Mouse (Mus musculus) thymus, postnatal 4 days (tissue): ENCODE measurements around the gene Ttl.
A peak's percentile ranks its signal among the peaks of the same experiment; 100 is the strongest.

Experiments used
- DNase-seq: peaks from one replicate; pipeline ENCODE4 v3.0.0; 2021

The Ttl gene

GRCm38 (mm10) chr2:129087520-129087919 lies 21.8 kb downstream of the Ttl start:
- no peak for DNase-seq

GRCm38 (mm10) chr2:129090370-129090769 lies 24.6 kb downstream of the Ttl start:
- DNase-seq: no peak

- no peak for DNase-seq
Observed at GRCm38 (mm10) chr2:129092810-129093209, 27.1 kb downstream of the Ttl start.

- DNase-seq: peak; percentile 31
Observed at GRCm38 (mm10) chr2:129093926-129094724, 28.4 kb downstream of the Ttl start.

- peak; percentile 83 for DNase-seq
Observed at GRCm38 (mm10) chr2:129100784-129101310, 35.1 kb downstream of the Ttl start, which contains the start of gene Polr1b. Gene Polr1b, plus strand, starts transcription at chr2:129100995.

GRCm38 (mm10) chr2:129112924-129113323 lies 47.2 kb downstream of the Ttl start:
- DNase-seq: no peak

GRCm38 (mm10) chr2:129115706-129116367 lies 50.1 kb downstream of the Ttl start:
- no peak for DNase-seq

- no peak for DNase-seq
Observed at GRCm38 (mm10) chr2:129116368-129116739, 50.6 kb downstream of the Ttl start.

- DNase-seq: no peak
Observed at GRCm38 (mm10) chr2:129118061-129118460, 52.3 kb downstream of the Ttl start.

- DNase-seq: no peak
Observed at GRCm38 (mm10) chr2:129121986-129122385, 56.2 kb downstream of the Ttl start.

- peak; percentile 76 for DNase-seq
Observed at GRCm38 (mm10) chr2:129129412-129129929, 63.7 kb downstream of the Ttl start, which contains the start of gene Chchd5. Gene Chchd5, plus strand, starts transcription at chr2:129129700.

- DNase-seq: peak; percentile 82
Observed at GRCm38 (mm10) chr2:129129987-129130545, 64.3 kb downstream of the Ttl start.

- DNase-seq: peak; percentile 58
Observed at GRCm38 (mm10) chr2:129130776-129131175, 65.0 kb downstream of the Ttl start.

- peak; percentile 70 for DNase-seq
Observed at GRCm38 (mm10) chr2:129132231-129132630, 66.5 kb downstream of the Ttl start.

- no peak for DNase-seq
Observed at GRCm38 (mm10) chr2:129133006-129133805, 67.5 kb downstream of the Ttl start.

- no peak for DNase-seq
Observed at GRCm38 (mm10) chr2:129139906-129140305, 74.2 kb downstream of the Ttl start.
